Mouse (Mus musculus): Measurements from ENCODE around the gene Efcab10. TPM values are rescaled to one million over a fixed set of nuclear protein-coding genes. Genes with fewer than 3 reads are reported as not detected.
A peak's percentile ranks its signal among the peaks of the same experiment; 100 is the strongest.

The Efcab10 gene
- not detected in 2 replicates for polyA plus RNA-seq (2014; fragmentation: Nextera tagmentation; extraction: Ambion mirVana)

DNA sequence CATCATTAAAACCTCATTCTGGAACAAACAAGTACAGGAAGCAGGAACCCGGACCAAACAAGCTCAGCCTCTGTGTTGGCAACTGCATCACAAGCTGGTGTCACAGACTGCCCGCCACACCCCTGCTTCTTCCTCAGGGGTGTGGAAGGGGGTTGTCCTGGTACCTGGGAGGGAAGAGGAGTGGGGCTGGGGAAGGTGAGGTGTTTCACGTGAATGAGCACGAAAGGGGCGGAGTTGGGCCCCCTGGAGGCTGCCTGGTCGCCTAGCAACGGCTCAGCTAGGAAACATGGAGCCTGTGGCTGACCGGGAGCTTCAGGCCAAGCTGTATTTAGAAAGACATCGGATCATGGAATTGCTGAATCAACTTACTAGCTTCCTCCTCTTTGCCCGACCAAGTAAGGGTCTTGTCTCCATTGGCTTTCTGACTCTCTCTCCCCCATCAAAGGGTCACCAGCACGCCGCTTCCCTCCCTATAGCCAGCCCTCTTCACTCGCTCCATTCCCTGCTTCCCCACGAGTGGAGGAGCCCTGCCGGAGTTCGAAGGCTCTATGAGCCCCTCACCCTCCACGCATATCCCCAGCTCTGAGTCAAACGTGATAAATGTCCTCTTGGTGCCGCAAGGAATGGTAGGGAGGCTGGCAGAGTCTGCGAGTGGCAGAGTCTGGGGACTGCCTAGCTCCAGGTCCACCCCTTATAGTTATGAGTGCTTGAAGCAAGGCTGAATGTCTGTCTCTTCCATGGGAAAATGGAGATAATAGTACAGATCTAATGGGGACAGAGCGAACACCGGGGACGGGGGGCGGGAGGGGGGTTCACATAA is at the start of gene Efcab10:
TSS of gene Efcab10 (plus strand) at position 51 of the 820 bp plus-strand sequence.
- WGBS (ENCODE audit: insufficient replicate concordance): 14% methylated on average over 24 of the region's 24 CpGs
- peaks cover 5% of the 10 kb centered on the region; the same call in 1 of the 2 replicates for H3K4me1 ChIP-seq (ENCODE audit: control insufficient read depth, insufficient read depth, low read length)
- no peaks in the 10 kb centered on the region for H3K9me3 ChIP-seq (replicated peaks; ENCODE audit: control insufficient read depth, low read length)
- peak within 1 kb of the TSS; percentile 69 for H3K4me2 ChIP-seq
- peak within 1 kb of the TSS; percentile 28 for H3K4me3 ChIP-seq (ENCODE audit: low read depth, low read length)
- ATAC-seq (replicated peaks; ENCODE audit: insufficient number of reproducible peaks, low FRiP score, low TSS enrichment): no peak
- H3K27me3 ChIP-seq (ENCODE audit: control insufficient read depth, insufficient read depth, low read length): no peaks in the 10 kb centered on the region
- no peaks in the 10 kb centered on the region for H3K36me3 ChIP-seq (ENCODE audit: control insufficient read depth, insufficient read depth, low read length)
- no peak within 1 kb of the TSS for H3K27ac ChIP-seq (ENCODE audit: low read depth, low read length)
- peak within 1 kb of the TSS; percentile 59 for H3K9ac ChIP-seq (ENCODE audit: low read depth, low read length)

DNA sequence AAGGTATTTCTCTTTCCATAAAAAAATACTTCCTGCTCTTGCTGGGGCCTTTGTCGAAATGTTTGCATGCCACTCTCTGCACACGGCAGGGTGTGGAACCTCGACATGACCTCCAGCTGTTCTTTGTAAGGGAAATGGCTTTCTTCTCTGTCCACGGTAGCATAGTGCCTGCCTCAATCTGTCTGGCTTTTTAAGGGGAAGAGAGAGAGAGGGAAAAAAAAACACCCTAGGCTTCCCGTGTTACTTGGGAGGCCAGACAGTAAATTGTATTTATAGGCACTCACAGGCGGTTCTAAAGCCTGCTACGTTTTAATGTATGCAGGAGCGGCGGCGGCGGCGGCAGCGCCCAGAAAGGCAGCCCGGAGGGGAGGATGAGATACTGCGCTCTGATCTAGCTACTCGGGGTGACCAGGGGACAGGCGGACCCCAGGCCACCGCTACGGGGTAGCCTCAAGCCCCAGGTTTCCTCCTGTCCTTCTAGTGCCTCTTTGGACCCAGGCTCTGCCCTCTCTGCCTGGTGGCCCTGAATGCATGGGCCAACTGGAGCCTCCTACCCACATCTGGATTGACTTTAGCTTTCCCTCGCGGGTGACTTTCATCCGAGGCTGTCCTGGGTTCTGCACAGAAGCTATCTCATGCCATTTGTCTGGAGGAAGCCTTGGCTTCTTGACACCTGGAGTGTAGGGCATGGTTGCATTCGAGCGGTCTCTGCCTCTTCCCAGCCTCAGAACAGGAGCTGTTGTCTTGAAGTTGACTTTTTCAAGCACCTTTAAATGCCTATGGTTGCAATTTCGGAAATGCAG is 49.5 kb upstream of the Efcab10 start:
- Histone ChIP-seq H3K27me3 (ENCODE audit: control insufficient read depth, insufficient read depth, low read length) (peaks cover 5% of the 10 kb centered on the region; the same call in 1 of the 2 replicates), H3K9ac (ENCODE audit: low read depth, low read length) (peak overlapping the region; percentile 44), H3K4me2 (peak overlapping the region; percentile 63), H3K4me3 (ENCODE audit: low read depth, low read length) (peak overlapping the region; percentile 22; the same call in 1 of the 2 replicates), H3K4me1 (ENCODE audit: control insufficient read depth, insufficient read depth, low read length) (peaks cover 27% of the 10 kb centered on the region), H3K27ac (ENCODE audit: low read depth, low read length) (no peak overlapping the region; the same call in 1 of the 2 replicates), H3K36me3 (ENCODE audit: control insufficient read depth, insufficient read depth, low read length) (no peaks in the 10 kb centered on the region), H3K9me3 (replicated peaks; ENCODE audit: control insufficient read depth, low read length) (peaks cover under 1% of the 10 kb centered on the region; the same call in 1 of the 2 replicates)
- WGBS (ENCODE audit: insufficient replicate concordance): 11% methylated on average over 25 of the region's 25 CpGs
- ATAC-seq (replicated peaks; ENCODE audit: insufficient number of reproducible peaks, low FRiP score, low TSS enrichment): no peak

DNA sequence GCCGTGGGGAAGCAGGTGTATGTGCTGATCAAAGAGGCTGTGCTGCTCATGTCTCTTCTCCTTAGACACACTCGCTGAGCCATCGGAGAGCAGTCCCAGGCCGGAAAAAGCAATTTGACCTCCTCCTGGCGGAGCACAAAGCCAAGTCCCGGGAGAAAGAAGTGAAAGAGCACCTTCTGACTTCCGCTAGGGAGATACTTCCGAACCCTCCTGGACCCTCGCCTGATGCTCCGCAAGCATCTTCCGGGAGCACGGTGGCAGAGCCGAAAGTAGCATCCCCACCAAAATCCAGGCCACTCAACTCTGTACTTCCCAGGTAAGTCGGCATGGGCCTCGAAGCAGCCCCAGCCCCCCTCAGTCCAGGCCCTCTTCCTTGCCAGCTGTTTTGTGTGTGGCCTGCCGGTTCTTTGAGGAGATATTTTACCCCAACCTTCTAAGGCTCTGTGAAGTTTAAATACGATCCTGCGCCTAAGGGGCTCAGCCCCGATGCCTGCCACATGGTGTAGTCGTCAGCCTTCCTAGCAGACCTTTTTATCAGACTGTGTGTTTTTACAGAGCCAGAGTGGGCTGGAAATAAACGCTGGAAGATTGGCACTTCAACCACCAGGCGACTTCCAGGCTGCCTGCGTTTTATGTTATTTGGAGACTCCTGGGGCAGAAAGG is 48.8 kb upstream of the Efcab10 start:
- no peaks in the 10 kb centered on the region for H3K36me3 ChIP-seq (ENCODE audit: control insufficient read depth, insufficient read depth, low read length)
- peak overlapping the region; percentile 63 for H3K4me2 ChIP-seq
- H3K27me3 ChIP-seq (ENCODE audit: control insufficient read depth, insufficient read depth, low read length): no peaks in the 10 kb centered on the region; the same call in 1 of the 2 replicates
- 0 out of 2 replicates have a peak overlapping the region, but pooled peaks have one; percentile 13 for H3K27ac ChIP-seq (ENCODE audit: low read depth, low read length)
- peaks cover 3% of the 10 kb centered on the region for H3K9me3 ChIP-seq (replicated peaks; ENCODE audit: control insufficient read depth, low read length)
- peak overlapping the region; percentile 44; the same call in 1 of the 2 replicates for H3K9ac ChIP-seq (ENCODE audit: low read depth, low read length)
- H3K4me3 ChIP-seq (ENCODE audit: low read depth, low read length): peak overlapping the region; percentile 22; the same call in 1 of the 2 replicates
- 20% methylated on average over 23 of the region's 23 CpGs for WGBS (ENCODE audit: insufficient replicate concordance)
- peaks cover 26% of the 10 kb centered on the region for H3K4me1 ChIP-seq (ENCODE audit: control insufficient read depth, insufficient read depth, low read length)
- peak; percentile 3; the same call in 1 of the 2 replicates for ATAC-seq (replicated peaks; ENCODE audit: insufficient number of reproducible peaks, low FRiP score, low TSS enrichment)

DNA sequence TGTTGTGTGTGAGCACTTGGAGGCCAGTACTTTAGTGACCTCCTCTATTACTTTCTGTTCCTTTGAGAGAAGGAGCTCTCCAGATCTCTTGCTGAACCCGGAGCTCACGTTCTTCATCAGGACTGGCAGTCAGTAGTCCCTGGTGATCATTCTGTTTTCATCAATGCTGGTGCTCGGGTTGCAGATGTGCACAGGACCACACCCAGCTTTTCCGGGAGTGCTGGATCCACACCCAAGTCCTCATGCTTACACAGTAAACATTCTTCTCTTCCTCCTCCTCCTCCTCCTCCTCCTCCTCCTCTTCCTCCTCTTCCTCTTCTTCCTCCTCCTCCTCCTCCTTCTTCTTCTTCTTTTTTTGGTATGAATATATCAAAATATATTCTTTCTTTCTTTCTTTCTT is 42.0 kb upstream of the Efcab10 start:
- Histone ChIP-seq H3K9ac (ENCODE audit: low read depth, low read length) (no peak overlapping the region), H3K4me2 (no peak overlapping the region), H3K9me3 (replicated peaks; ENCODE audit: control insufficient read depth, low read length) (peaks cover 3% of the 10 kb centered on the region), H3K27ac (ENCODE audit: low read depth, low read length) (no peak overlapping the region), H3K4me3 (ENCODE audit: low read depth, low read length) (no peak overlapping the region), H3K27me3 (ENCODE audit: control insufficient read depth, insufficient read depth, low read length) (no peaks in the 10 kb centered on the region), H3K4me1 (ENCODE audit: control insufficient read depth, insufficient read depth, low read length) (no peaks in the 10 kb centered on the region), H3K36me3 (ENCODE audit: control insufficient read depth, insufficient read depth, low read length) (no peaks in the 10 kb centered on the region)
- 58% methylated on average over 4 of the region's 4 CpGs for WGBS (ENCODE audit: insufficient replicate concordance)
- ATAC-seq (replicated peaks; ENCODE audit: insufficient number of reproducible peaks, low FRiP score, low TSS enrichment): no peak

- no peak overlapping the region for H3K4me2 ChIP-seq
- ATAC-seq (replicated peaks; ENCODE audit: insufficient number of reproducible peaks, low FRiP score, low TSS enrichment): no peak
- H3K4me1 ChIP-seq (ENCODE audit: control insufficient read depth, insufficient read depth, low read length): peaks cover 3% of the 10 kb centered on the region; the same call in 1 of the 2 replicates
- H3K27me3 ChIP-seq (ENCODE audit: control insufficient read depth, insufficient read depth, low read length): no peaks in the 10 kb centered on the region
- no peak overlapping the region for H3K4me3 ChIP-seq (ENCODE audit: low read depth, low read length)
- H3K27ac ChIP-seq (ENCODE audit: low read depth, low read length): no peak overlapping the region
- WGBS (ENCODE audit: insufficient replicate concordance): 88% methylated on average over 10 of the region's 10 CpGs
- H3K9ac ChIP-seq (ENCODE audit: low read depth, low read length): no peak overlapping the region
- H3K9me3 ChIP-seq (replicated peaks; ENCODE audit: control insufficient read depth, low read length): no peaks in the 10 kb centered on the region
- no peaks in the 10 kb centered on the region for H3K36me3 ChIP-seq (ENCODE audit: control insufficient read depth, insufficient read depth, low read length)
Observed at GRCm38 (mm10) chr12:33358345-33358744, 36.3 kb upstream of the Efcab10 start.

DNA sequence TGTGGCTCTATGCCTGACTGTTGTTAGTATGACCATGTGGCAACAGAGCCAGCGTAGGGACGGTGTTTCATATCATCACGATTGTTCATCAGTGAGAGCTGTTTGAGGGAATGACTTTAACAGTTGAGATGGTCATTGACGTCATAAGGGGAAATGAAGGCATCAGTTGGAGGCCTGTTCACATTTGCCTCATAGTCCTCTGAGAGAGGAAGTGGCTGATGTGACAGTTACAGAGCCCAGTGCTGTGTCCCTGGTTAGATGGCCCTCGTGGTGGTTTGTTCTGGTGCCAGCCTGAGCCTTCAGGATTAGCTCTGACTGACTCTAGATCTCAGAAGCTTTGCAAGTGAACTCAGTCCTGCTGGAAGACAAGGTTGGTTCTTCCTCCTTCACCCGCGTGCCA is 35.4 kb upstream of the Efcab10 start:
- Histone ChIP-seq H3K9ac (ENCODE audit: low read depth, low read length) (no peak overlapping the region), H3K4me2 (no peak overlapping the region), H3K36me3 (ENCODE audit: control insufficient read depth, insufficient read depth, low read length) (no peaks in the 10 kb centered on the region), H3K4me3 (ENCODE audit: low read depth, low read length) (no peak overlapping the region), H3K4me1 (ENCODE audit: control insufficient read depth, insufficient read depth, low read length) (peaks cover 3% of the 10 kb centered on the region; the same call in 1 of the 2 replicates), H3K27me3 (ENCODE audit: control insufficient read depth, insufficient read depth, low read length) (no peaks in the 10 kb centered on the region), H3K9me3 (replicated peaks; ENCODE audit: control insufficient read depth, low read length) (no peaks in the 10 kb centered on the region), H3K27ac (ENCODE audit: low read depth, low read length) (no peak overlapping the region)
- WGBS (ENCODE audit: insufficient replicate concordance): 87% methylated on average over 7 of the region's 7 CpGs
- ATAC-seq (replicated peaks; ENCODE audit: insufficient number of reproducible peaks, low FRiP score, low TSS enrichment): no peak

DNA sequence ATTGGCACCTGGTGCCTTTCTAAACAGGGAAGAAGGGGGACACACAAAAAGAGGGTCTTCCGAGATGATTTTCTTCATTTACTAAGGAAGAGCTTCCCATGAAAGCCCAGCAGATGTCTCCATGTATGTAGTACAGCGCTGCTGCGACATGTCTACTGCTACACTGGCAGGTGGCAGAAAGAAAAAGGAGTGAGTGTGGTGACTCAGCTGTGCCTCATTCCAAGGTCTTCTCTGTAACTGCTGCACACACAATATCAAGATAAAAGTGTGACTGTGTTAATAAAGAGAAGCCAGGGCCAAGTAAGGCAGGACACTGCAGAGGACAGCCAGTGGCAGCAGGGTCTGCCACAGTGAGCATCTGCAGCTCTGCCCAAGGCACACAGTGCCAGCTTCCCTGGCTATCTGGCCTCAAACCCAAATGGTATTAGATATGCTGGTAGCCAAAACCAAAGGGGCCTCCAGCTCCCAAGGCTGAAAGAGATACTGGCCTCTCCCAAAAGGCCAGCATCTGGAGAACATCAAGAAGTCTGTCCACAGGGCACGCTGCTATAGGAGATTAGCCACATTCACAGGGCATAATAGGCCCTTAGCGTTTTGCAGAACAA is 34.7 kb upstream of the Efcab10 start:
- Histone ChIP-seq H3K27ac (ENCODE audit: low read depth, low read length) (no peak overlapping the region), H3K36me3 (ENCODE audit: control insufficient read depth, insufficient read depth, low read length) (no peaks in the 10 kb centered on the region), H3K9ac (ENCODE audit: low read depth, low read length) (no peak overlapping the region), H3K4me2 (no peak overlapping the region), H3K4me3 (ENCODE audit: low read depth, low read length) (no peak overlapping the region), H3K27me3 (ENCODE audit: control insufficient read depth, insufficient read depth, low read length) (no peaks in the 10 kb centered on the region), H3K4me1 (ENCODE audit: control insufficient read depth, insufficient read depth, low read length) (peaks cover 3% of the 10 kb centered on the region; the same call in 1 of the 2 replicates), H3K9me3 (replicated peaks; ENCODE audit: control insufficient read depth, low read length) (no peaks in the 10 kb centered on the region)
- 76% methylated on average over 5 of the region's 5 CpGs for WGBS (ENCODE audit: insufficient replicate concordance)
- no peak for ATAC-seq (replicated peaks; ENCODE audit: insufficient number of reproducible peaks, low FRiP score, low TSS enrichment)

- Histone ChIP-seq H3K36me3 (ENCODE audit: control insufficient read depth, insufficient read depth, low read length) (no peaks in the 10 kb centered on the region), H3K4me3 (ENCODE audit: low read depth, low read length) (no peak overlapping the region), H3K4me1 (ENCODE audit: control insufficient read depth, insufficient read depth, low read length) (peaks cover 3% of the 10 kb centered on the region; the same call in 1 of the 2 replicates), H3K9ac (ENCODE audit: low read depth, low read length) (no peak overlapping the region), H3K27ac (ENCODE audit: low read depth, low read length) (no peak overlapping the region), H3K9me3 (replicated peaks; ENCODE audit: control insufficient read depth, low read length) (no peaks in the 10 kb centered on the region), H3K4me2 (no peak overlapping the region), H3K27me3 (ENCODE audit: control insufficient read depth, insufficient read depth, low read length) (no peaks in the 10 kb centered on the region)
- no peak for ATAC-seq (replicated peaks; ENCODE audit: insufficient number of reproducible peaks, low FRiP score, low TSS enrichment)
- 67% methylated on average over 6 of the region's 6 CpGs for WGBS (ENCODE audit: insufficient replicate concordance)
Observed at GRCm38 (mm10) chr12:33360729-33361128, 33.9 kb upstream of the Efcab10 start.

Measured in heart, embryonic 11.5 days (tissue).